Mouse (Mus musculus) kidney, postnatal 36 days (tissue): ENCODE measurements around the gene Spcs3.
"Not testable (repeated sequence)": the region's sequence is repeated elsewhere in the genome, so short reads cannot be mapped to it uniquely, and the experiment has no call there.

Source experiments
- DNase-seq, 2 experiments: peaks; one replicate each; pipeline ENCODE4 v3.0.0; 2021 to 2022; ENCODE audit warnings: mixed read lengths in 2 of 2

Gene Spcs3

GRCm38 (mm10) chr8:54529382-54530296, at the start of gene Spcs3, which contains the start of gene Asb5:
Spcs3 (minus strand) TSS chr8:54529998.
Asb5 (plus strand) TSS chr8:54529580.
- peak; percentile 96 to 99 for DNase-seq

GRCm38 (mm10) chr8:54570618-54571609, 41.1 kb upstream of the Spcs3 start:
- DNase-seq: no peak

- DNase-seq: no peak
Observed at GRCm38 (mm10) chr8:54567168-54567567, 37.4 kb upstream of the Spcs3 start.

- no peak for DNase-seq
Observed at GRCm38 (mm10) chr8:54565603-54566260, 35.9 kb upstream of the Spcs3 start.

GRCm38 (mm10) chr8:54565181-54565580, 35.4 kb upstream of the Spcs3 start:
- DNase-seq: no peak

GRCm38 (mm10) chr8:54562137-54562536, 32.3 kb upstream of the Spcs3 start:
- DNase-seq: no peak

GRCm38 (mm10) chr8:54554921-54555320, 25.1 kb upstream of the Spcs3 start:
- DNase-seq: no peak

- no peak for DNase-seq
Observed at GRCm38 (mm10) chr8:54550026-54550574, 20.3 kb upstream of the Spcs3 start.

- no peak for DNase-seq
Observed at GRCm38 (mm10) chr8:54548383-54548782, 18.6 kb upstream of the Spcs3 start.

GRCm38 (mm10) chr8:54541331-54541730, 11.5 kb upstream of the Spcs3 start:
- DNase-seq: no peak

GRCm38 (mm10) chr8:54537285-54537684, 7.5 kb upstream of the Spcs3 start:
- no peak for DNase-seq

GRCm38 (mm10) chr8:54535172-54535571, 5.4 kb upstream of the Spcs3 start:
- DNase-seq: peak; percentile 14 to 46

GRCm38 (mm10) chr8:54528571-54528970, 1.2 kb downstream of the Spcs3 start:
- no peak for DNase-seq

GRCm38 (mm10) chr8:54526700-54527099, 3.1 kb downstream of the Spcs3 start:
- DNase-seq: no peak

- no peak for DNase-seq
Observed at GRCm38 (mm10) chr8:54525606-54526005, 4.2 kb downstream of the Spcs3 start.

GRCm38 (mm10) chr8:54520516-54520915, 9.3 kb downstream of the Spcs3 start:
- no peak for DNase-seq

- peak; percentile 75 to 79 for DNase-seq
Observed at GRCm38 (mm10) chr8:54518756-54519460, 10.9 kb downstream of the Spcs3 start.

- not testable (repeated sequence) for DNase-seq
Observed at GRCm38 (mm10) chr8:54512200-54512599, 17.6 kb downstream of the Spcs3 start.

GRCm38 (mm10) chr8:54511791-54512190, 18.0 kb downstream of the Spcs3 start:
- no peak for DNase-seq

- DNase-seq: peak; percentile 31 to 49
Observed at GRCm38 (mm10) chr8:54509221-54509721, 20.5 kb downstream of the Spcs3 start.

- DNase-seq: no peak
Observed at GRCm38 (mm10) chr8:54508814-54509213, 21.0 kb downstream of the Spcs3 start.
